Mouse (Mus musculus) telencephalon, adult 2 months (tissue): ENCODE results near the gene Nkd2.
A peak's percentile ranks its signal among the peaks of the same experiment; 100 is the strongest.

ENCODE experiments used
- DNase-seq: peaks from one replicate; pipeline ENCODE4 v3.0.0-alpha.2; 2011; ENCODE audit warnings: low read depth, low spot score

The Nkd2 gene

GRCm38 (mm10) chr13:73847465-73847836 is at the start of gene Nkd2:
Gene Nkd2, minus strand, starts transcription at chr13:73847631.
- DNase-seq: no peak

DNA sequence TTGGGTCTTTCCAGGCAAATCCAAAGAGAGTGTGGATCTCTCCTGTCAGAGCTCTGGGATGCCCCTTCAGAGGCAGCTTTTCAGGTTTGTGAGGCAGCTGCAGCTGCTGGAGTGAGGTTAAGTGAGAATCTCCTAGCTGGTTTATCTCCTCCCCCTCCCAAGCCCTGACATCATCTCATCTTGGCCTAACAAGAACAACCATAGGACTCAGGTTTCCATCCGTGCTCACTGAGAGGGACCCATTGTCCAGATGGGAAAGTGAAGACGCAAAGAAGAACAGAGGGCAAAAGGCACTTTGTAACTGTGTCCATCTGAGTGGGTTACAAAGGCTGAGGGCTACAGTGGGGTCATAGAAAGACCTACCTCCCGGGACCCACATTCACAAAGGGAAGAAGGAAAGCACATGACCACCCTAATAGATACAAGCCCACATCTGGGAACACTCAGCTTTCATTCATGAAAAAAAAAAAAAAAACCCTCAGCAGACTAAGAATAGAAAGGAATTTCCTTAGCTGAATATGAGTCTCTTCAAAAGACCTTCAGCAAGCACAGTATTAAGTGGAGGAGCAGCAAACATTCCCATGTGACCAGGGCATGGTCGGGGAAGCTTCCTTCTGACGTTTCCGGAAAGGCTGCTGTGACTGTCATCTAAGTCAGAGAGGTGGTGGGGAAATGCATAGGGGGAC is 45.2 kb upstream of the Nkd2 start:
- DNase-seq: no peak

DNA sequence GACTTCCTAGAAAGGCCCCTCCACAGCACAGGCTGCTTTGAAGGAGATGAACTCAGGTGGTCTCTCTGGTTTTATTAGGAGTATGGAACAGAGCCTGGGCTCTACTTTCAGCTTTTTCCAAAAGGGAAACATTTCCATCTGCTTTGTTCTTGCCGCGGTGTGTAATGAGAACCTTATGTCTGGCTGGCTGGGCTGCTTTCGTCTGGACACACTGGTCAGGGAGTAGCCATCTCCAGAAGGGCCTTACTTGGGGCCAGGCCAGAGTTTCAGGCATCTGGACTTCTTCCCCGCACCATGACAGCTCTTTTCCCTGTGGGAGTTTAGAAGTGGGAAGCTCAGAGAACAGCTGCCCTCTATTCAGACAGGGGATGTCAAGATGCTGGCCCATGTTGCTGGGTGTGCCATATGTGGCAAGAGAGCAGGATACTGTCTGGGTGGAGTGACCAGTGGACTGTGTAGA is 40.0 kb upstream of the Nkd2 start:
- no peak for DNase-seq

DNA sequence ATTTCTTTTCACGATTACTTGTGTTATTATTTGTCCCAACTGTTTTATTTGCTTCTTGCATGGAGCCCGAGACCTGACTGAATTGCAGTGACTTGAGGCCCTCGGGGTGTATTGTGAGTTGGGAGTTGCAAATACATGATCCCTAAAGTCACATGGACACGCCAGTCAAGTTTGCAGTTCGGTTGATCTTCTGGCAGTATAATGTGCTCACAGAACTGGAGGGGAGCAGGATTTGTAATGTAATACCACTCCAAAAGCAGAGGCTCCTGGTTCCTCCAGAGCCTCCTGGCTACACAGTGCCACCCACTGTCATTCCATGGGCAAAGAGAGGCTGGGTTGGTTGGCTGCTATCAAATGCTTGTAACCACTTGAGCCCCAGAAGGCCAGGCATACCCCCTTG is 39.2 kb upstream of the Nkd2 start:
- no peak for DNase-seq

DNA sequence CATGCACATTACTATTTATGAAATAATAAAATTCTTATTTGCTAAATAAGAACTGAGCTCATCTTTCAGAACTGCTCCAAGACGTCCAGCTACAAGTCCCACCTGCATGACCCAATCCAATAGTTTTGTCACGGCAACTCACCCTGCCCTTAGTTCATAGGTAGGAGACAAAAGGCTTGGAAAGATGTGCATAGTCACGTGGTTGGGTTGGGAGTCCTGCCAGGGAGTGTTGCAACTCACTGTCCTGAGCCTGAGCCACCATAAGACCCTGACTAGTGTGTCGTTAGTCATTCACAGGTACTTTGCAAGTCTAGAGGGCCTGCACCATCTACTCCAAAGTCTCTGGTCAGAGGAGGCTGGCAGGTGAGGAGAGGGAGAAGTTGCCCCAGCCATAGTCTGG is 38.6 kb upstream of the Nkd2 start:
- DNase-seq: no peak

- no peak for DNase-seq
Observed at GRCm38 (mm10) chr13:73885656-73886055, 38.2 kb upstream of the Nkd2 start.

GRCm38 (mm10) chr13:73881347-73881746 is 33.9 kb upstream of the Nkd2 start:
- DNase-seq: no peak

DNA sequence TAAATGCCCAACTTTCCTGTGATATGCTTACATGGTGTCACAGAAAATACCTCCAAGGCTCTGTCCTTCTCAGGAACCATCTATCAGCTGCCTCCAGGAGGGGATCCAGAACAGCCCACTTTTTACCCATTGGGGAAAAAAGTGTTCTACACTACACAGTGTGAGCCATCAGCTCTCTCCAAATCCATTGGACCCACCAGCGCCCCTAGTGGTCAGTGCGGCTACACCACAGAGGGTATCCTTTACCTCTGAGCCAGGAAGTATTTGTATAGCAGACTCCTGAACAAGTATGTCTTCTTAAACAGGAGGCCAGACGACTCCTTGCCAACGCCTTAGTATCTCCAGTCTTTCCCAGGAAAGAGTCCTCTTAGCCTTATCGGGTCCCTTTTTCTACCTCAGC is 32.4 kb upstream of the Nkd2 start:
- DNase-seq: no peak

GRCm38 (mm10) chr13:73872159-73872558 is 24.7 kb upstream of the Nkd2 start:
- peak; percentile 43 for DNase-seq

GRCm38 (mm10) chr13:73846589-73847464 is 604 bp downstream of the Nkd2 start:
- DNase-seq: no peak

GRCm38 (mm10) chr13:73842696-73843095 is 4.7 kb downstream of the Nkd2 start:
- no peak for DNase-seq

- no peak for DNase-seq
Observed at GRCm38 (mm10) chr13:73839740-73840139, 7.7 kb downstream of the Nkd2 start.

GRCm38 (mm10) chr13:73839137-73839548 is 8.3 kb downstream of the Nkd2 start:
- no peak for DNase-seq

DNA sequence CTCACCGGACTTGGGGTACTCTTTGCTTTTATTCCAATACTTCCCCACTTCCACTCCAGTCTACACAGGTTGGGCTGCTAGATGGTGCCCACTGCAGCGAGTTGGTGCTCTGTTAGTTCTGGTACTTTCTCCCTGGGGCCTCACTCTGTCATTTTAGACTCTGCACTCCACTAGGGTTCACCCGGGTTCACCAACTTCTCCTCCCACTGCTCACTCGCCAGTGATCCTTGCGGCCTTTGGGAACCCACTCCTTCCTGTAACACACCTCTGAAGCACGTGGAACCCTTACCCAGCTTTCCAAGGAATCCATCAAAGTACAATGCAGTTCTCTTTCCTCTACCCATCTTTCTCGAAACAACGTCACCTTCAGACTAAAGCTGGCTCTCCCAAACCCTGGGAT is 9.7 kb downstream of the Nkd2 start:
- DNase-seq: no peak

DNA sequence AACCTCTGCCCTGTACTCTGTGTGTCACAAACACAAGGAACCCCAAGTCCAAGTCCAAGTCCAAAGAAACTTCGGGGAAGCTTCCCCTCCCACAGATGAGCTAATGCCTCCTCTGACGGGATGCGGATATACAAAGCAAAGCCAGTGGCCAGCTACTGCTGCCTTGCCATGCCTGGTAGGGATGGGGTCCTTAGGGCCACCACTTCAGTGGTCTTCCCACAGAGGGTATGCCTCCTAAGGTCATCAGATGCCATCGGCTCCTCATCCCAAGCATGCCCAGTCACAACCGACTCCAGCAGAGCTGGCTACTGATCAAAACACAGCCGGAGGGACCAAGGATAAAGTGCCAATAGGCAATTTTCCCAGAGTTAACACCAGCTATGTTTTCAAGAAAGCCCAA is 10.9 kb downstream of the Nkd2 start:
- no peak for DNase-seq

- DNase-seq: no peak
Observed at GRCm38 (mm10) chr13:73835791-73836190, 11.6 kb downstream of the Nkd2 start.

DNA sequence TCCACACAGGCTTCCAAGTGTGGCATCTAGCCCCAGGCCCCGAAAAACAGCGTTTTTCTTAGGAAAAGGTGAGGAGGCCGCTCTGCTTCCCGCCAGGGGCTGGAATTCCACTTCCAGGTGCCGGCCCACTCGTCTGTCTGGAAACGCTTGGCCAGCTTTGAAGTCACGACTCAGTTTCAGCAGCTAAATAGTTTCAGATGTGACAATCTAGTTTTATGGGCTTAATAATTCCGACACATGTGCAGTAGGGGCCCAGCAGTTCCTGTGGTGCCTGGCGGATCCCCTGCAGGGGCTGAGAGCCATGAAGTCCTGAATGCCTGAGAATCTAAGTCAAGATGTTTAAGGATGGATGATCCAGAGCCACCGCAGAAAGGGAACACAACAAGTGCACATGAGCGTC is 13.6 kb downstream of the Nkd2 start:
- no peak for DNase-seq

GRCm38 (mm10) chr13:73831486-73831885 is 15.9 kb downstream of the Nkd2 start:
- no peak for DNase-seq

DNA sequence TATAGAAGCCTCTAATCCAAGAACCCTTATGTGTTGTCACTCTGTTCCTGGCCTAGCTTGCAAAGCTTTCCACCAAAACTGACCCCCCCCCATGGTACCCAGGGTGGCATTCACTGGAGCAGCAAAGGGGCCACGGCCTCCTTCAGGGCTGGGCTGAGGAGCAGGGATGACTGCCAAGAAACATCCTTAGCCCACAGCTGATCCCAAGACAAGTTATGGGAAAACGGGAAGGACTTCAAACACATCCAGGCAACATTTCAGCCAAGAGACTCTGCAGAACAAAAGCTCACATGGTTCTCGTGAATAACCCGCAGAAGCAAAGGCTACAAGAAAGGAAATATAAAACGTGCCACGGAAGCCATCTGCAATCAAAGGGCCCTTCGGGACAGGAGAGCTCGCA is 20.2 kb downstream of the Nkd2 start:
- DNase-seq: no peak

- DNase-seq: no peak
Observed at GRCm38 (mm10) chr13:73823711-73824110, 23.7 kb downstream of the Nkd2 start.

DNA sequence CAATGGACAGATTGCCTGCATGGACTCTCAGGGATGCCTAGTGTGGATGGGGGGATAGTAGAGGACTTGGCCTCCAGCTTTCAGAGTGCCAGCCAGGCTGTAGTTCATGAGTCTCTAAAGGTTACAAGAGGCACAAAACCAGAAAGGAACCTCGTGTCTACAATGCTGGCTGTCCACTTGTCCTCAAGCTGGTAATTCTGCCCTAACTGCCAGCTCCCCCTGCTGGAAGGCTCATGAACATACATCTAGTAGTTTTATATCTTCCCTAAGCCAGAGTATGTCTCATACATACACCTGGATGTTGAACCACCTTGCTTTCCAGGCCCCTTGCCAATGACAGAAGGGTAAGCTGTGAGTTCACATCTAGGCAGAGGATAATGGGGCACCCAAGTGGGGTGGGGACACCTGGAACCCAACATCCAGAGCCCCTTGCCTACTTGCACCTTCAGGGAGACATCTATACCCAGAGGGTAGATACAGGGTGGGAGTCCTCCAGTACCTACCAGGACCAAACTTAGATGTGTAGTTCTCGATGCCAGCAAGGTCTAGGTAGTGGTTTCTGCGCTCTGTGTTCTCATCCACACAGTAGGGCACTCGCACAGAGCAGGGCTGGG is 25.1 kb downstream of the Nkd2 start:
- DNase-seq: no peak

DNA sequence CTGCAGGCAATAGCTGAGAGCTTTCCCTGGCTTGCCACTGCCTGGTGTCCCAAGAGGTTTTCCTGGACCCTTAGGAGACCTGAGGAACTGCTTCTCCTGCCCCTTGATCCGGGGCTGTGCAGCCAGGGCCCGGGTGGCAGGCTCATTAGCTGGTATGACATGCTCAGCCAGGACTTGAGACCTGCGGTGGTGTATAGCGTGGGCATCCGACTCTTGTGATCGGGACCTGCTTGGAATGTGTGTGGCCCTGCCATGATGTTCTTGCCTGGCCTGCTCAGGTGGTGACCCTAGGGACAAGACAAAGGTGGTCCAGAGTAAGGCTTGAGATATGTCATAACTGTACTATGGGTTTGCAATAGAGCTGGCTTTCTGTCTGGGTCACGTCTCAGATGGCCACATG is 26.2 kb downstream of the Nkd2 start:
- no peak for DNase-seq

GRCm38 (mm10) chr13:73818921-73819320 is 28.5 kb downstream of the Nkd2 start:
- no peak for DNase-seq
